Mouse (Mus musculus) cerebellum, postnatal 25 days (tissue): ENCODE measurements around the gene Rab23.
"Not testable (repeated sequence)": the region's sequence is repeated elsewhere in the genome, so short reads cannot be mapped to it uniquely, and the experiment has no call there.

Experiments
- DNase-seq, 2 experiments: peaks; one replicate each; pipeline ENCODE4 v3.0.0; 2021; ENCODE audit warnings: mixed read lengths in 2 of 2

Gene Rab23

GRCm38 (mm10) chr1:33734001-33734685, 14.5 kb downstream of the Rab23 start:
- no peak for DNase-seq

GRCm38 (mm10) chr1:33738281-33738680, 18.6 kb downstream of the Rab23 start:
- no peak for DNase-seq

GRCm38 (mm10) chr1:33738681-33739278, 19.1 kb downstream of the Rab23 start:
- no peak for DNase-seq

- DNase-seq: peak; percentile 81 to 92
These were observed 19.6 kb downstream of the Rab23 start for GRCm38 (mm10) chr1:33739302-33739701.

- peak; percentile 62 to 67 for DNase-seq
These were observed 23.2 kb downstream of the Rab23 start for GRCm38 (mm10) chr1:33742903-33743302.

GRCm38 (mm10) chr1:33744815-33745214, 25.1 kb downstream of the Rab23 start:
- not testable (repeated sequence) for DNase-seq

GRCm38 (mm10) chr1:33745901-33746300, 26.2 kb downstream of the Rab23 start:
- DNase-seq: no peak

- no peak for DNase-seq
These were observed 29.4 kb downstream of the Rab23 start for GRCm38 (mm10) chr1:33749109-33749508.

GRCm38 (mm10) chr1:33749709-33750108, 30.0 kb downstream of the Rab23 start:
- not testable (repeated sequence) for DNase-seq

GRCm38 (mm10) chr1:33751283-33751682, 31.6 kb downstream of the Rab23 start:
- DNase-seq: peak; percentile 50 to 70

- DNase-seq: no peak
These were observed 34.4 kb downstream of the Rab23 start for GRCm38 (mm10) chr1:33754089-33754488.

- DNase-seq: peak in 1 of 2 experiments; percentile 24
These were observed 35.5 kb downstream of the Rab23 start for GRCm38 (mm10) chr1:33754965-33755735.

GRCm38 (mm10) chr1:33755799-33756198, 36.1 kb downstream of the Rab23 start:
- peak in 1 of 2 experiments; percentile 21 for DNase-seq

GRCm38 (mm10) chr1:33756258-33757032, 36.8 kb downstream of the Rab23 start:
- DNase-seq: no peak

GRCm38 (mm10) chr1:33757033-33757413, 37.3 kb downstream of the Rab23 start:
- peak in 1 of 2 experiments; percentile 40 for DNase-seq

- DNase-seq: peak; percentile 80 to 81
These were observed 37.9 kb downstream of the Rab23 start, which contains the start of gene Bag2 for GRCm38 (mm10) chr1:33757491-33758041. Bag2 (minus strand) TSS chr1:33757795.

GRCm38 (mm10) chr1:33758488-33758887, 38.8 kb downstream of the Rab23 start:
- no peak for DNase-seq

GRCm38 (mm10) chr1:33763826-33764225, 44.1 kb downstream of the Rab23 start:
- no peak for DNase-seq

- no peak for DNase-seq
These were observed 45.9 kb downstream of the Rab23 start for GRCm38 (mm10) chr1:33765468-33766080.

GRCm38 (mm10) chr1:33766520-33767508, 47.1 kb downstream of the Rab23 start:
- no peak for DNase-seq
